Mouse (Mus musculus) myocyte (in vitro differentiated cells): ENCODE results near the gene Slc16a12. TPM values are rescaled to one million over a fixed set of nuclear protein-coding genes. Genes with fewer than 3 reads are reported as not detected.
"Not testable (repeated sequence)": the region's sequence is repeated elsewhere in the genome, so short reads cannot be mapped to it uniquely, and the experiment has no call there.

Source experiments
- H3K27me3 ChIP-seq: one replicate; pipeline ENCODE4 v1.6.1; 2011; ENCODE audit not compliant: control insufficient read depth, insufficient read depth, insufficient read length
- H3K36me3 ChIP-seq: one replicate; pipeline ENCODE4 v1.6.1; 2011; ENCODE audit not compliant: control insufficient read depth, insufficient read depth
- H3K4me2 ChIP-seq: one replicate; pipeline ENCODE4 v1.6.1; 2011; ENCODE audit warnings: low read depth, control low read depth
- H3K4me3 ChIP-seq: one replicate; pipeline ENCODE4 v1.5.1; 2011; ENCODE audit warnings: mild to moderate bottlenecking, control low read depth, moderate library complexity
- H3K79me2 ChIP-seq: one replicate; pipeline ENCODE4 v1.6.1; 2011; ENCODE audit not compliant: control insufficient read depth, insufficient read depth
- H3ac ChIP-seq: one replicate; pipeline ENCODE4 v1.6.1; 2011; ENCODE audit not compliant: control insufficient read depth, insufficient read length
- CEBPB ChIP-seq: IDR thresholded peaks from 2 replicates; pipeline ENCODE4 v1.6.1; 2011; ENCODE audit warnings: mild to moderate bottlenecking, moderate library complexity; ENCODE audit not compliant: poor library complexity, insufficient read depth, severe bottlenecking
- E2F4 ChIP-seq: IDR thresholded peaks from one replicate; pipeline ENCODE4 v1.6.1; 2011; ENCODE audit warnings: mild to moderate bottlenecking, control low read depth, moderate library complexity; ENCODE audit not compliant: insufficient read depth
- MAX ChIP-seq: IDR thresholded peaks from one replicate; pipeline ENCODE4 v1.6.1; 2011; ENCODE audit warnings: low read depth, mild to moderate bottlenecking, control low read depth
- MYOD1 ChIP-seq, 3 experiments: IDR thresholded peaks; one replicate each; pipeline ENCODE4 v1.6.1; 2011; ENCODE audit warnings: control low read depth in 2 of 3, low read depth in 2 of 3, mild to moderate bottlenecking in 2 of 3, moderate library complexity in 1 of 3; ENCODE audit not compliant: insufficient read length in 2 of 3, control insufficient read depth in 1 of 3
- MYOG ChIP-seq, 3 experiments: IDR thresholded peaks; one replicate each; pipeline ENCODE4 v1.6.1; 2011; ENCODE audit warnings: control low read depth in 2 of 3, low read depth in 2 of 3, mild to moderate bottlenecking in 2 of 3; ENCODE audit not compliant: insufficient read length in 2 of 3, control insufficient read depth in 1 of 3, insufficient read depth in 1 of 3
- POLR2A ChIP-seq: IDR thresholded peaks from one replicate; pipeline ENCODE4 v1.6.1; 2011; ENCODE audit warnings: low read depth, mild to moderate bottlenecking, control low read depth, moderate library complexity; ENCODE audit not compliant: insufficient read length
- POLR2AphosphoS2 ChIP-seq: IDR thresholded peaks from one replicate; pipeline ENCODE4 v1.6.1; 2011; ENCODE audit warnings: low read depth, control low read depth; ENCODE audit not compliant: insufficient read length
- REST ChIP-seq: IDR thresholded peaks from one replicate; pipeline ENCODE4 v1.6.1; 2011; ENCODE audit warnings: mild to moderate bottlenecking, control low read depth, moderate library complexity; ENCODE audit not compliant: insufficient read depth, insufficient read length
- SRF ChIP-seq: IDR thresholded peaks from one replicate; pipeline ENCODE4 v1.6.1; 2011; ENCODE audit warnings: low read depth; ENCODE audit not compliant: control insufficient read depth, insufficient read length
- TCF12 ChIP-seq: IDR thresholded peaks from one replicate; pipeline ENCODE4 v1.6.1; 2011; ENCODE audit warnings: mild to moderate bottlenecking, control low read depth; ENCODE audit not compliant: poor library complexity, insufficient read depth, severe bottlenecking
- TCF3 ChIP-seq: IDR thresholded peaks from one replicate; pipeline ENCODE4 v1.6.1; 2011; ENCODE audit warnings: low read depth, control low read depth; ENCODE audit not compliant: insufficient read length
- USF1 ChIP-seq: IDR thresholded peaks from one replicate; pipeline ENCODE4 v1.6.1; 2011; ENCODE audit warnings: low read depth, mild to moderate bottlenecking, control low read depth, moderate library complexity
- polyA plus RNA-seq: library from polyadenylated mRNA; unstranded; fragments of >200 nt; fragmentation: generic; extraction: Trizol; gene quantifications from one replicate; pipeline ENCODE4 v1.2.1, GENCODE M21; 2012; ENCODE audit warnings: missing spikeins

Slc16a12 gene
- polyA plus RNA-seq, 1 experiment: 0.04 TPM

DNA sequence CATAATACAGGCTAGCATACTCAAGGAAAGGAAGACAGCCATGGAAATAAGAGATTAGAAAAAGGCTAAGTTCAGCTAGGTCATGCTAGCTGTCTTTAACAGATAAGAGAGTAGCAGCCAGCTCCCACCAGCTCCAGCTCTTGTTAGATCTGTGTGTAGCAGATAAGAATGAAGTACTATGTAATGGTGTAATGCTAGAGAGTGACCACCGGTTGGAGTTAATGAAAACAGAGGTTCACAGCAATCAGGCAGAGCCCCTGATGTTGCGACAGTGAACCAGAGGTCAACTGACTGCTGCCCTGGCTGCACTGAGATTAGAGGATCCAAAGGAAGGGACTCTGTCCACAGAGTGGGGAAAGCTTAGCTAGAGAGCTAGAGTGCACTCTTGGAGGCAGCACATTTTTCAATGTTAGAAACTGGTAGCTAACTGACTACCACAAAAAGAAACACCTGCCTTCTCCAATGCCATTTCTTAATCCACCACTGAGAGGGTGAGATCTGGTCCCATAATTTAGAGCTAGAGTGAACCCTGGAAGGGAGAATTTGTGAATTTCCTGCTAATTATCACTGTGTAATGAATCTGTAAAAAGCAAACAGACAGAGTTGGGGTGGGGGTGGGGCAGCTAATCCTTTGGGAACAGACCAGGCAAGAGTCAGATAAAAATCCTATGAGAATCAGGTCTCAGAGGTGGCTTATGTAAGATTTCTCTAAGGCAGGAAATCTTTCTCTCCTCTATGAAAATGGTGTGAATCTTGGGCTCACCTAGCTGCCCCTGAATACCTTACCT, 90.4 kb downstream of the Slc16a12 start:
- Histone ChIP-seq H3K79me2 (no peaks in the 10 kb centered on the region), H3ac (no peak overlapping the region), H3K4me2 (no peak overlapping the region), H3K4me3 (no peak overlapping the region), H3K36me3 (no peaks in the 10 kb centered on the region), H3K27me3 (peaks cover 16% of the 10 kb centered on the region)
- TF ChIP-seq MAX (no peak), POLR2AphosphoS2 (no peak), SRF (no peak), REST (no peak), TCF3 (no peak), E2F4 (no peak), MYOG (IDR thresholded peaks at IDR 0.05; ENCODE audit: control insufficient read depth in 1 of 3, insufficient read depth in 1 of 3, insufficient read length in 2 of 3, low read depth in 2 of 3) (no peak), CEBPB (no peak), USF1 (no peak), MYOD1 (IDR thresholded peaks at IDR 0.05; ENCODE audit: control insufficient read depth in 1 of 3, insufficient read length in 2 of 3, low read depth in 2 of 3) (no peak), TCF12 (no peak)

GRCm38 (mm10) chr19:34655227-34655805, 91.8 kb downstream of the Slc16a12 start:
- no peak overlapping the region for H3ac ChIP-seq
- TF ChIP-seq REST (no peak), MYOD1 (IDR thresholded peaks at IDR 0.05; ENCODE audit: control insufficient read depth in 1 of 3, insufficient read length in 2 of 3, low read depth in 2 of 3) (no peak), TCF12 (no peak), SRF (no peak), POLR2AphosphoS2 (no peak), CEBPB (no peak), TCF3 (no peak), MYOG (IDR thresholded peaks at IDR 0.05; ENCODE audit: control insufficient read depth in 1 of 3, insufficient read depth in 1 of 3, insufficient read length in 2 of 3, low read depth in 2 of 3) (no peak), USF1 (no peak), MAX (no peak), E2F4 (no peak), POLR2A (no peak)
- H3K4me3 ChIP-seq: no peak overlapping the region
- no peaks in the 10 kb centered on the region for H3K79me2 ChIP-seq
- H3K36me3 ChIP-seq: no peaks in the 10 kb centered on the region
- H3K4me2 ChIP-seq: no peak overlapping the region
- peaks cover 11% of the 10 kb centered on the region for H3K27me3 ChIP-seq

- no peak overlapping the region for H3ac ChIP-seq
- H3K36me3 ChIP-seq: no peaks in the 10 kb centered on the region
- no peak for TF ChIP-seq MYOD1 (IDR thresholded peaks at IDR 0.05; ENCODE audit: control insufficient read depth in 1 of 3, insufficient read length in 2 of 3, low read depth in 2 of 3)
- TF ChIP-seq E2F4: no peak
- no peak for TF ChIP-seq POLR2AphosphoS2
- no peak for TF ChIP-seq POLR2A
- TF ChIP-seq MYOG (IDR thresholded peaks at IDR 0.05; ENCODE audit: control insufficient read depth in 1 of 3, insufficient read depth in 1 of 3, insufficient read length in 2 of 3, low read depth in 2 of 3): no peak
- no peak for TF ChIP-seq REST
- TF ChIP-seq CEBPB: no peak
- no peak for TF ChIP-seq SRF
- TF ChIP-seq MAX: no peak
- TF ChIP-seq TCF3: no peak
- no peak for TF ChIP-seq USF1
- TF ChIP-seq TCF12: no peak
- H3K27me3 ChIP-seq: peaks cover 8% of the 10 kb centered on the region
- H3K4me2 ChIP-seq: no peak overlapping the region
- H3K4me3 ChIP-seq: no peak overlapping the region
- H3K79me2 ChIP-seq: no peaks in the 10 kb centered on the region
Measured at GRCm38 (mm10) chr19:34650997-34651396, 96.1 kb downstream of the Slc16a12 start.

GRCm38 (mm10) chr19:34650276-34650675, 96.8 kb downstream of the Slc16a12 start:
- Histone ChIP-seq H3K27me3 (peaks cover 8% of the 10 kb centered on the region), H3K4me2 (no peak overlapping the region), H3K79me2 (no peaks in the 10 kb centered on the region), H3K36me3 (no peaks in the 10 kb centered on the region), H3K4me3 (no peak overlapping the region), H3ac (no peak overlapping the region)
- TF ChIP-seq TCF3 (no peak), TCF12 (no peak), E2F4 (no peak), POLR2A (no peak), CEBPB (no peak), SRF (no peak), MAX (no peak), REST (no peak), MYOD1 (IDR thresholded peaks at IDR 0.05; ENCODE audit: control insufficient read depth in 1 of 3, insufficient read length in 2 of 3, low read depth in 2 of 3) (no peak), USF1 (no peak), MYOG (IDR thresholded peaks at IDR 0.05; ENCODE audit: control insufficient read depth in 1 of 3, insufficient read depth in 1 of 3, insufficient read length in 2 of 3, low read depth in 2 of 3) (no peak), POLR2AphosphoS2 (no peak)

DNA sequence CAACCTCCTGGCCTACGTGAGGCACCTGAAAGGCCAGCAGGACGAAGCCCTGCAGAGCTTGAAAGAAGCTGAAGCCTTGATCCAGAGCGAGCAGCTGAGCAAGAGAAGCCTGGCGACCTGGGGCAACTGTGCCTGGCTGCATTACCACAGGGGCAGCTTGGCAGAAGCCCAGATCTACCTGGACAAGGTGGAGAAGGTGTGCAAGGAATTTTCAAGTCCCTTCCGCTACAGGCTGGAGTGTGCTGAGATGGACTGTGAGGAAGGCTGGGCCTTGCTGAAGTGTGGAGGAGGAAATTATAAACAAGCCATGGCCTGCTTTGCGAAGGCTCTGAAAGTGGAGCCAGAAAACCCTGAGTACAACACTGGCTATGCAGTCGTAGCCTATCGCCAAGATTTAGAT, 99.5 kb downstream of the Slc16a12 start:
- not testable (repeated sequence) for H3K79me2 ChIP-seq, H3K4me2 ChIP-seq, H3K27me3 ChIP-seq, H3K4me3 ChIP-seq, H3K36me3 ChIP-seq, H3ac ChIP-seq
